Mouse (Mus musculus): ENCODE measurements around the gene Cdc25a. TPM values are rescaled to one million over a fixed set of nuclear protein-coding genes. Genes with fewer than 3 reads are reported as not detected.

Gene Cdc25a
- polyA plus RNA-seq, 1 experiment from 2014 or later = 24.6 TPM

GRCm38 (mm10) chr9:109909926-109910325 lies 34.5 kb downstream of the Cdc25a start:
- Histone ChIP-seq H3K27me3 (ENCODE audit: control insufficient read depth, insufficient read depth, low read length) (no peaks in the 10 kb centered on the region), H3K4me2 (replicated peaks; ENCODE audit: low read depth, low read length) (no peak overlapping the region), H3K36me3 (ENCODE audit: control insufficient read depth, insufficient read depth, low read length) (no peaks in the 10 kb centered on the region), H3K27ac (ENCODE audit: low read depth, low read length) (no peak overlapping the region), H3K4me3 (ENCODE audit: low read depth, low read length) (no peak overlapping the region), H3K4me1 (replicated peaks; ENCODE audit: control insufficient read depth, insufficient read depth, low read length) (no peaks in the 10 kb centered on the region), H3K9me3 (ENCODE audit: control insufficient read depth, low read length) (no peaks in the 10 kb centered on the region), H3K9ac (ENCODE audit: low read depth, low read length) (no peak overlapping the region)
- ATAC-seq (ENCODE audit: low FRiP score) (no peak), DNase-seq (ENCODE audit: low spot score) (no peak)
- 92% methylated on average over 4 of the region's 4 CpGs for WGBS

GRCm38 (mm10) chr9:109911779-109912178 lies 36.4 kb downstream of the Cdc25a start:
- ATAC-seq (ENCODE audit: low FRiP score) (no peak), DNase-seq (ENCODE audit: low spot score) (no peak)
- H3K36me3 ChIP-seq (ENCODE audit: control insufficient read depth, insufficient read depth, low read length) = no peaks in the 10 kb centered on the region
- no peak overlapping the region for H3K4me3 ChIP-seq (ENCODE audit: low read depth, low read length)
- H3K27me3 ChIP-seq (ENCODE audit: control insufficient read depth, insufficient read depth, low read length) = no peaks in the 10 kb centered on the region
- H3K4me1 ChIP-seq (replicated peaks; ENCODE audit: control insufficient read depth, insufficient read depth, low read length) = no peaks in the 10 kb centered on the region
- H3K9ac ChIP-seq (ENCODE audit: low read depth, low read length) = no peak overlapping the region
- no peaks in the 10 kb centered on the region for H3K9me3 ChIP-seq (ENCODE audit: control insufficient read depth, low read length)
- 90% methylated on average over 7 of the region's 7 CpGs for WGBS
- H3K4me2 ChIP-seq (replicated peaks; ENCODE audit: low read depth, low read length) = no peak overlapping the region
- no peak overlapping the region for H3K27ac ChIP-seq (ENCODE audit: low read depth, low read length)

GRCm38 (mm10) chr9:109914269-109914926 lies 39.0 kb downstream of the Cdc25a start:
- no peak for DNase-seq (ENCODE audit: low spot score)
- H3K27me3 ChIP-seq (ENCODE audit: control insufficient read depth, insufficient read depth, low read length) = no peaks in the 10 kb centered on the region
- no peak overlapping the region for H3K27ac ChIP-seq (ENCODE audit: low read depth, low read length)
- H3K4me2 ChIP-seq (replicated peaks; ENCODE audit: low read depth, low read length) = no peak overlapping the region
- no peaks in the 10 kb centered on the region for H3K4me1 ChIP-seq (replicated peaks; ENCODE audit: control insufficient read depth, insufficient read depth, low read length)
- no peak for ATAC-seq (ENCODE audit: low FRiP score)
- H3K9ac ChIP-seq (ENCODE audit: low read depth, low read length) = no peak overlapping the region
- no peak overlapping the region for H3K4me3 ChIP-seq (ENCODE audit: low read depth, low read length)
- H3K36me3 ChIP-seq (ENCODE audit: control insufficient read depth, insufficient read depth, low read length) = no peaks in the 10 kb centered on the region
- H3K9me3 ChIP-seq (ENCODE audit: control insufficient read depth, low read length) = no peaks in the 10 kb centered on the region
- 62% methylated on average over 4 of the region's 4 CpGs for WGBS

- Histone ChIP-seq H3K9me3 (ENCODE audit: control insufficient read depth, low read length) (no peaks in the 10 kb centered on the region), H3K27ac (ENCODE audit: low read depth, low read length) (no peak overlapping the region), H3K4me1 (replicated peaks; ENCODE audit: control insufficient read depth, insufficient read depth, low read length) (no peaks in the 10 kb centered on the region), H3K9ac (ENCODE audit: low read depth, low read length) (no peak overlapping the region), H3K4me2 (replicated peaks; ENCODE audit: low read depth, low read length) (no peak overlapping the region), H3K4me3 (ENCODE audit: low read depth, low read length) (no peak overlapping the region), H3K36me3 (ENCODE audit: control insufficient read depth, insufficient read depth, low read length) (no peaks in the 10 kb centered on the region), H3K27me3 (ENCODE audit: control insufficient read depth, insufficient read depth, low read length) (no peaks in the 10 kb centered on the region)
- DNase-seq (ENCODE audit: low spot score) (no peak), ATAC-seq (ENCODE audit: low FRiP score) (no peak)
- WGBS = 93% methylated on average over 2 of the region's 2 CpGs
These were observed 42.6 kb downstream of the Cdc25a start for GRCm38 (mm10) chr9:109917931-109918330.

- no peak overlapping the region for H3K4me3 ChIP-seq (ENCODE audit: low read depth, low read length)
- H3K9me3 ChIP-seq (ENCODE audit: control insufficient read depth, low read length) = no peaks in the 10 kb centered on the region
- no peaks in the 10 kb centered on the region for H3K27me3 ChIP-seq (ENCODE audit: control insufficient read depth, insufficient read depth, low read length)
- peaks cover 2% of the 10 kb centered on the region; the same call in 1 of the 2 replicates for H3K4me1 ChIP-seq (replicated peaks; ENCODE audit: control insufficient read depth, insufficient read depth, low read length)
- no peak for DNase-seq (ENCODE audit: low spot score)
- no peak for ATAC-seq (ENCODE audit: low FRiP score)
- no peaks in the 10 kb centered on the region for H3K36me3 ChIP-seq (ENCODE audit: control insufficient read depth, insufficient read depth, low read length)
- H3K4me2 ChIP-seq (replicated peaks; ENCODE audit: low read depth, low read length) = no peak overlapping the region
- no peak overlapping the region for H3K9ac ChIP-seq (ENCODE audit: low read depth, low read length)
- no peak overlapping the region for H3K27ac ChIP-seq (ENCODE audit: low read depth, low read length)
- WGBS = 95% methylated on average over 3 of the region's 3 CpGs
These were observed 53.8 kb downstream of the Cdc25a start for GRCm38 (mm10) chr9:109929131-109929530.

GRCm38 (mm10) chr9:109930063-109930462 lies 54.7 kb downstream of the Cdc25a start:
- no peaks in the 10 kb centered on the region for H3K36me3 ChIP-seq (ENCODE audit: control insufficient read depth, insufficient read depth, low read length)
- no peaks in the 10 kb centered on the region for H3K27me3 ChIP-seq (ENCODE audit: control insufficient read depth, insufficient read depth, low read length)
- 91% methylated on average over 5 of the region's 5 CpGs for WGBS
- no peak overlapping the region for H3K4me3 ChIP-seq (ENCODE audit: low read depth, low read length)
- no peaks in the 10 kb centered on the region for H3K9me3 ChIP-seq (ENCODE audit: control insufficient read depth, low read length)
- ATAC-seq (ENCODE audit: low FRiP score) (no peak), DNase-seq (ENCODE audit: low spot score) (no peak)
- H3K4me1 ChIP-seq (replicated peaks; ENCODE audit: control insufficient read depth, insufficient read depth, low read length) = peaks cover 2% of the 10 kb centered on the region; the same call in 1 of the 2 replicates
- H3K27ac ChIP-seq (ENCODE audit: low read depth, low read length) = no peak overlapping the region
- no peak overlapping the region for H3K9ac ChIP-seq (ENCODE audit: low read depth, low read length)
- H3K4me2 ChIP-seq (replicated peaks; ENCODE audit: low read depth, low read length) = no peak overlapping the region

- Histone ChIP-seq H3K36me3 (ENCODE audit: control insufficient read depth, insufficient read depth, low read length) (no peaks in the 10 kb centered on the region), H3K4me1 (replicated peaks; ENCODE audit: control insufficient read depth, insufficient read depth, low read length) (peaks cover 2% of the 10 kb centered on the region; the same call in 1 of the 2 replicates), H3K4me2 (replicated peaks; ENCODE audit: low read depth, low read length) (peak overlapping the region; percentile 18), H3K9ac (ENCODE audit: low read depth, low read length) (peak overlapping the region; percentile 23), H3K27me3 (ENCODE audit: control insufficient read depth, insufficient read depth, low read length) (no peaks in the 10 kb centered on the region), H3K27ac (ENCODE audit: low read depth, low read length) (peak overlapping the region; percentile 91; the same call in 1 of the 2 replicates), H3K4me3 (ENCODE audit: low read depth, low read length) (peak overlapping the region; percentile 73), H3K9me3 (ENCODE audit: control insufficient read depth, low read length) (no peaks in the 10 kb centered on the region)
- 75% methylated on average over 6 of the region's 6 CpGs for WGBS
- DNase-seq (ENCODE audit: low spot score) (peak; percentile 5), ATAC-seq (ENCODE audit: low FRiP score) (no peak)
These were observed 55.4 kb downstream of the Cdc25a start for GRCm38 (mm10) chr9:109930752-109931151.

- H3K36me3 ChIP-seq (ENCODE audit: control insufficient read depth, insufficient read depth, low read length) = no peaks in the 10 kb centered on the region
These were observed 56.1 kb downstream of the Cdc25a start, which contains the start of gene Map4 for GRCm38 (mm10) chr9:109931257-109932171. Gene Map4, plus strand, starts transcription at chr9:109931460.

More at GRCm38 (mm10) chr9:109931257-109932171, 56.1 kb downstream of the Cdc25a start, which contains the start of gene Map4:
- H3K9ac ChIP-seq (ENCODE audit: low read depth, low read length) = peak within 1 kb of the TSS; percentile 76
- under 1% methylated on average over 63 of the region's 94 CpGs for WGBS
- H3K4me3 ChIP-seq (ENCODE audit: low read depth, low read length) = peak within 1 kb of the TSS; percentile 73
- ATAC-seq (ENCODE audit: low FRiP score) (peak; percentile 99), DNase-seq (ENCODE audit: low spot score) (peak; percentile 96)
- H3K9me3 ChIP-seq (ENCODE audit: control insufficient read depth, low read length) = no peaks in the 10 kb centered on the region
- H3K4me1 ChIP-seq (replicated peaks; ENCODE audit: control insufficient read depth, insufficient read depth, low read length) = peaks cover 2% of the 10 kb centered on the region; the same call in 1 of the 2 replicates
- H3K27me3 ChIP-seq (ENCODE audit: control insufficient read depth, insufficient read depth, low read length) = no peaks in the 10 kb centered on the region
- H3K27ac ChIP-seq (ENCODE audit: low read depth, low read length) = peak within 1 kb of the TSS; percentile 91
- H3K4me2 ChIP-seq (replicated peaks; ENCODE audit: low read depth, low read length) = peak within 1 kb of the TSS; percentile 69
